Comparison of ENCODE assay signal across 11 mouse cellular contexts in genomic region chrX:48425280-48425679, GRCm38 (mm10). TPM values are rescaled to one million over a fixed set of nuclear protein-coding genes. Genes with fewer than 3 reads are reported as not detected.
DNase-seq lines count a peak whose midpoint lies in the region; ATAC-seq and TF ChIP-seq lines count a peak whose summit lies in the region.
"Had no signal": no experiment of that assay in that cellular context is flagged by ENCODE, and none has a peak within 500 bp of the region (broad histone marks: within the 10 kb centered on the region; RNA-seq: fewer than 3 reads in every experiment).

No protein-coding gene starts in this region.

- peaks cover 4% of the 10 kb centered on the region; the same call in 1 of the 2 replicates for H3K4me1 ChIP-seq in heart, embryonic 11.5 days (ENCODE audit: control insufficient read depth, insufficient read depth, low read length)
- peaks cover 17% of the 10 kb centered on the region for H3K4me1 ChIP-seq in embryonic fibroblast, embryonic 13.5 days (ENCODE audit: control insufficient read depth, insufficient read depth, low read length)
- peaks cover 2% of the 10 kb centered on the region; the same call in 1 of the 2 replicates for H3K4me1 ChIP-seq in liver, postnatal 0 days (ENCODE audit: insufficient read depth)
- no peaks in the 10 kb centered on the region for H3K4me1 ChIP-seq in stomach, postnatal 0 days (replicated peaks; ENCODE audit: control insufficient read depth, insufficient read depth)
- H3K4me1 ChIP-seq in limb, embryonic 10.5 days: peaks cover 10% of the 10 kb centered on the region; the same call in 1 of the 2 replicates
- H3K4me1 ChIP-seq: neural tube, embryonic 13.5 days had no signal

- H3K9me3 ChIP-seq in heart, embryonic 11.5 days (replicated peaks; ENCODE audit: control insufficient read depth, low read length): no peaks in the 10 kb centered on the region
- H3K9me3 ChIP-seq in liver, postnatal 0 days (ENCODE audit: low read length): no peaks in the 10 kb centered on the region
- no peaks in the 10 kb centered on the region for H3K9me3 ChIP-seq in stomach, postnatal 0 days (ENCODE audit: control insufficient read depth, low read length)
- H3K9me3 ChIP-seq in limb, embryonic 10.5 days (replicated peaks): no peaks in the 10 kb centered on the region
- H3K9me3 ChIP-seq: neural tube, embryonic 13.5 days had no signal

- WGBS in heart, embryonic 11.5 days (ENCODE audit: insufficient replicate concordance): 54% methylated on average over 7 of the region's 7 CpGs
- 36% methylated on average over 7 of the region's 7 CpGs for WGBS in liver, postnatal 0 days (ENCODE audit: insufficient replicate concordance)
- WGBS in stomach, postnatal 0 days: 47% methylated on average over 7 of the region's 7 CpGs
- WGBS in limb, embryonic 10.5 days: 58% methylated on average over 7 of the region's 7 CpGs

- peak overlapping the region; percentile 25; the same call in 1 of the 2 replicates for H3K4me2 ChIP-seq in heart, embryonic 11.5 days
- peak overlapping the region; percentile 64 for H3K4me2 ChIP-seq in liver, postnatal 0 days (ENCODE audit: low read depth, low read length)
- H3K4me2 ChIP-seq in stomach, postnatal 0 days (replicated peaks; ENCODE audit: low read depth): no peak overlapping the region
- H3K4me2 ChIP-seq: neural tube, embryonic 13.5 days had no signal

- no peaks in the 10 kb centered on the region for H3K36me3 ChIP-seq in heart, embryonic 11.5 days (ENCODE audit: control insufficient read depth, insufficient read depth, low read length)
- H3K36me3 ChIP-seq in liver, postnatal 0 days (replicated peaks; ENCODE audit: insufficient read depth, low read length): peaks cover 2% of the 10 kb centered on the region; the same call in 1 of the 2 replicates
- H3K36me3 ChIP-seq in stomach, postnatal 0 days (ENCODE audit: control insufficient read depth, insufficient read depth, low read length): no peaks in the 10 kb centered on the region
- H3K36me3 ChIP-seq in limb, embryonic 10.5 days: no peaks in the 10 kb centered on the region
- H3K36me3 ChIP-seq: neural tube, embryonic 13.5 days had no signal

- TF ChIP-seq POLR2A in embryonic fibroblast, embryonic 13.5 days (IDR thresholded peaks at IDR 0.05; ENCODE audit: low read depth, low read length): no peak

- no peak overlapping the region for H3K4me3 ChIP-seq in heart, embryonic 11.5 days (ENCODE audit: low read depth, low read length)
- no peak overlapping the region for H3K4me3 ChIP-seq in embryonic fibroblast, embryonic 13.5 days (ENCODE audit: insufficient read depth, low read length)
- H3K4me3 ChIP-seq in liver, postnatal 0 days (ENCODE audit: low read depth, low read length): peak overlapping the region; percentile 24; the same call in 1 of the 2 replicates
- no peak overlapping the region for H3K4me3 ChIP-seq in stomach, postnatal 0 days (ENCODE audit: low read depth, low read length)
- no peak overlapping the region for H3K4me3 ChIP-seq in limb, embryonic 10.5 days
- H3K4me3 ChIP-seq: neural tube, embryonic 13.5 days had no signal

- H3K27me3 ChIP-seq in heart, embryonic 11.5 days (ENCODE audit: control insufficient read depth, insufficient read depth, low read length): no peaks in the 10 kb centered on the region
- H3K27me3 ChIP-seq in liver, postnatal 0 days (ENCODE audit: insufficient read depth, low read length): no peaks in the 10 kb centered on the region
- no peaks in the 10 kb centered on the region for H3K27me3 ChIP-seq in stomach, postnatal 0 days (ENCODE audit: control insufficient read depth, insufficient read depth, low read length)
- 0 out of 2 replicates have a peak, but pooled peaks cover 3% of the 10 kb centered on the region for H3K27me3 ChIP-seq in limb, embryonic 10.5 days (ENCODE audit: low read depth, poor library complexity, severe bottlenecking)
- H3K27me3 ChIP-seq: neural tube, embryonic 13.5 days had no signal

- no peak for TF ChIP-seq EP300 in liver, postnatal 0 days (IDR thresholded peaks at IDR 0.05; ENCODE audit: low read depth)
- no peak for TF ChIP-seq EP300 in stomach, postnatal 0 days (optimal IDR thresholded peaks at IDR 0.05)

- H3K9ac ChIP-seq in heart, embryonic 11.5 days (ENCODE audit: low read depth, low read length): no peak overlapping the region
- H3K9ac ChIP-seq in liver, postnatal 0 days (replicated peaks): no peak overlapping the region
- no peak overlapping the region for H3K9ac ChIP-seq in stomach, postnatal 0 days (ENCODE audit: low read length)
- H3K9ac ChIP-seq: neural tube, embryonic 13.5 days had no signal

- DNase-seq in heart, postnatal 25 days (ENCODE audit: low spot score): no peak
- peak; percentile 61 for DNase-seq in liver, postnatal 0 days
- DNase-seq in stomach, postnatal 0 days (ENCODE audit: low spot score): peak; percentile 49
- no peak for DNase-seq in left cerebral cortex, postnatal 10 days (ENCODE audit: extremely low spot score in 1 of 2, low spot score in 2 of 2)
- no peak for DNase-seq in limb, embryonic 10.5 days (ENCODE audit: low spot score)
- DNase-seq in adrenal gland, postnatal 4 days (ENCODE audit: low spot score in 2 of 2): no peak
- DNase-seq: cerebellum, adult 11-12 months; gastrocnemius, postnatal 36 days had no signal

- intact Hi-C loops in heart, postnatal 25 days (cut with DNase I): loop anchor here (2.0 kb wide), 1 partner anchor 30 kb away; no protein-coding TSS in a partner anchor
- intact Hi-C loops in left cerebral cortex, postnatal 10 days (cut with DNase I): no loop called here

- H3K27ac ChIP-seq in heart, embryonic 11.5 days (ENCODE audit: low read depth, low read length): no peak overlapping the region
- peak overlapping the region; percentile 76; the same call in 1 of the 2 replicates for H3K27ac ChIP-seq in embryonic fibroblast, embryonic 13.5 days (ENCODE audit: insufficient read depth, low read length)
- peak overlapping the region; percentile 69 for H3K27ac ChIP-seq in liver, postnatal 0 days (ENCODE audit: low read depth)
- H3K27ac ChIP-seq in stomach, postnatal 0 days (replicated peaks): no peak overlapping the region
- no peak overlapping the region for H3K27ac ChIP-seq in limb, embryonic 10.5 days
- H3K27ac ChIP-seq: neural tube, embryonic 13.5 days had no signal

- no peak for TF ChIP-seq CTCF in embryonic fibroblast, embryonic 13.5 days (IDR thresholded peaks at IDR 0.05; ENCODE audit: borderline replicate concordance, insufficient read depth, low read length)
- TF ChIP-seq CTCF in liver, postnatal 0 days (IDR thresholded peaks at IDR 0.05; ENCODE audit: low read depth): no peak
- TF ChIP-seq CTCF in stomach, postnatal 0 days (IDR thresholded peaks at IDR 0.05; ENCODE audit: low read depth): no peak

- no peak for ATAC-seq in heart, embryonic 11.5 days (replicated peaks; ENCODE audit: insufficient number of reproducible peaks, low FRiP score, low TSS enrichment)
- peak; percentile 30; the same call in 1 of the 2 replicates for ATAC-seq in liver, postnatal 0 days
- no peak for ATAC-seq in stomach, postnatal 0 days (ENCODE audit: low FRiP score, low TSS enrichment)

RNA-seq across cellular contexts. Expression of gene Elf4, which starts 37.7 kb away (rescaled TPM):
- polyA plus RNA-seq in heart, embryonic 11.5 days (2014; fragmentation: Nextera tagmentation; extraction: Ambion mirVana): 14.3 and 17.3 TPM in 2 replicates
- total RNA-seq in heart, postnatal 25 days (2021): 1 to 10 TPM; 6.0 to 6.4 TPM
- polyA plus RNA-seq in embryonic fibroblast, embryonic 13.5 days (2011; ENCODE audit: insufficient read length, low read depth, missing spikeins): 27.1 and 30.6 TPM in 2 replicates
- 1.3 and 1.5 TPM in 2 replicates for polyA plus RNA-seq in liver, postnatal 0 days (2015; fragmentation: Nextera tagmentation; extraction: Ambion mirVana)
- 4.1 and 4.5 TPM in 2 replicates for polyA plus RNA-seq in stomach, postnatal 0 days (2015; fragmentation: Nextera tagmentation; extraction: Ambion mirVana)
- 1 to 10 TPM in 1 of 2 experiments, under 1 TPM in 1; 0.93 to 1.0 TPM for total RNA-seq in left cerebral cortex, postnatal 10 days (2021)
- polyA plus RNA-seq in limb, embryonic 10.5 days (2016; fragmentation: Nextera tagmentation; extraction: Ambion mirVana): 1.8 and 1.9 TPM in 2 replicates
- total RNA-seq in adrenal gland, postnatal 4 days (2021): 10 to 100 TPM; 25.0 to 28.6 TPM

Comparison
In these comparisons a context has a peak if more than half of its experiments do, and no peak if none do; other contexts are left out.
1. H3K27ac ChIP-seq: peak in embryonic fibroblast, embryonic 13.5 days (single experiment) and liver, postnatal 0 days (single experiment); none in heart, embryonic 11.5 days (single experiment), stomach, postnatal 0 days (single experiment) and limb, embryonic 10.5 days (single experiment).
2. DNase-seq: peak in liver, postnatal 0 days (single experiment) and stomach, postnatal 0 days (single experiment); none in heart, postnatal 25 days (single experiment), left cerebral cortex, postnatal 10 days (0 of 2), limb, embryonic 10.5 days (single experiment) and adrenal gland, postnatal 4 days (0 of 2).